Mouse (Mus musculus): Measurements from ENCODE around the gene Tmem208. TPM values are rescaled to one million over a fixed set of nuclear protein-coding genes. Genes with fewer than 3 reads are reported as not detected.

Gene Tmem208
- polyA plus RNA-seq, 1 experiment, result 194 TPM

- no peak overlapping the region for H3K27ac ChIP-seq (ENCODE audit: control insufficient read depth, insufficient read depth, low read length)
- 98% methylated on average over 1 of the region's 1 CpGs for WGBS
- no peak overlapping the region for H3K4me3 ChIP-seq (ENCODE audit: control insufficient read depth, insufficient read depth, low read length)
- peaks cover 11% of the 10 kb centered on the region for H3K4me1 ChIP-seq (replicated peaks; ENCODE audit: control insufficient read depth, insufficient read depth, low read length)
- no peaks in the 10 kb centered on the region for H3K36me3 ChIP-seq (ENCODE audit: control insufficient read depth, insufficient read depth, low read length)
- no peaks in the 10 kb centered on the region for H3K27me3 ChIP-seq (ENCODE audit: control insufficient read depth, insufficient read depth, low read length)
- no peak for DNase-seq
- TF ChIP-seq POLR2A (IDR thresholded peaks at IDR 0.05; ENCODE audit: control insufficient read depth, extremely low read depth, insufficient read depth, low read length, poor library complexity), result no peak
- TF ChIP-seq CTCF (IDR thresholded peaks at IDR 0.05; ENCODE audit: borderline replicate concordance, control insufficient read depth, extremely low read depth, insufficient read depth, low read length, poor library complexity), result no peak
These were observed 14.4 kb upstream of the Tmem208 start for GRCm38 (mm10) chr8:105311718-105312117.

GRCm38 (mm10) chr8:105312891-105313481 is 13.2 kb upstream of the Tmem208 start:
- no peak for DNase-seq
- no peaks in the 10 kb centered on the region for H3K4me1 ChIP-seq (replicated peaks; ENCODE audit: control insufficient read depth, insufficient read depth, low read length)
- 95% methylated on average over 8 of the region's 8 CpGs for WGBS
- H3K36me3 ChIP-seq (ENCODE audit: control insufficient read depth, insufficient read depth, low read length), result no peaks in the 10 kb centered on the region
- H3K27ac ChIP-seq (ENCODE audit: control insufficient read depth, insufficient read depth, low read length), result no peak overlapping the region
- no peaks in the 10 kb centered on the region for H3K27me3 ChIP-seq (ENCODE audit: control insufficient read depth, insufficient read depth, low read length)
- no peak overlapping the region for H3K4me3 ChIP-seq (ENCODE audit: control insufficient read depth, insufficient read depth, low read length)
- no peak for TF ChIP-seq POLR2A (IDR thresholded peaks at IDR 0.05; ENCODE audit: control insufficient read depth, extremely low read depth, insufficient read depth, low read length, poor library complexity)
- TF ChIP-seq CTCF (IDR thresholded peaks at IDR 0.05; ENCODE audit: borderline replicate concordance, control insufficient read depth, extremely low read depth, insufficient read depth, low read length, poor library complexity), result no peak

- WGBS, result 96% methylated on average over 9 of the region's 9 CpGs
- H3K27me3 ChIP-seq (ENCODE audit: control insufficient read depth, insufficient read depth, low read length), result no peaks in the 10 kb centered on the region
- H3K27ac ChIP-seq (ENCODE audit: control insufficient read depth, insufficient read depth, low read length), result no peak overlapping the region
- no peak for TF ChIP-seq CTCF (IDR thresholded peaks at IDR 0.05; ENCODE audit: borderline replicate concordance, control insufficient read depth, extremely low read depth, insufficient read depth, low read length, poor library complexity)
- TF ChIP-seq POLR2A (IDR thresholded peaks at IDR 0.05; ENCODE audit: control insufficient read depth, extremely low read depth, insufficient read depth, low read length, poor library complexity), result no peak
- DNase-seq, result no peak
- peaks cover 5% of the 10 kb centered on the region; the same call in 1 of the 2 replicates for H3K36me3 ChIP-seq (ENCODE audit: control insufficient read depth, insufficient read depth, low read length)
- H3K4me3 ChIP-seq (ENCODE audit: control insufficient read depth, insufficient read depth, low read length), result no peak overlapping the region
- H3K4me1 ChIP-seq (replicated peaks; ENCODE audit: control insufficient read depth, insufficient read depth, low read length), result no peaks in the 10 kb centered on the region
These were observed 12.3 kb upstream of the Tmem208 start for GRCm38 (mm10) chr8:105313622-105314402.

GRCm38 (mm10) chr8:105315073-105315769 is 10.9 kb upstream of the Tmem208 start:
- 98% methylated on average over 18 of the region's 18 CpGs for WGBS
- TF ChIP-seq POLR2A (IDR thresholded peaks at IDR 0.05; ENCODE audit: control insufficient read depth, extremely low read depth, insufficient read depth, low read length, poor library complexity) (no peak), CTCF (IDR thresholded peaks at IDR 0.05; ENCODE audit: borderline replicate concordance, control insufficient read depth, extremely low read depth, insufficient read depth, low read length, poor library complexity) (no peak)

GRCm38 (mm10) chr8:105317941-105318340 is 8.2 kb upstream of the Tmem208 start:
- Histone ChIP-seq H3K27me3 (ENCODE audit: control insufficient read depth, insufficient read depth, low read length) (no peaks in the 10 kb centered on the region), H3K27ac (ENCODE audit: control insufficient read depth, insufficient read depth, low read length) (no peak overlapping the region), H3K4me1 (replicated peaks; ENCODE audit: control insufficient read depth, insufficient read depth, low read length) (no peaks in the 10 kb centered on the region), H3K36me3 (ENCODE audit: control insufficient read depth, insufficient read depth, low read length) (peaks cover 5% of the 10 kb centered on the region; the same call in 1 of the 2 replicates), H3K4me3 (ENCODE audit: control insufficient read depth, insufficient read depth, low read length) (no peak overlapping the region)
- DNase-seq, result no peak
- 96% methylated on average over 4 of the region's 4 CpGs for WGBS
- TF ChIP-seq CTCF (IDR thresholded peaks at IDR 0.05; ENCODE audit: borderline replicate concordance, control insufficient read depth, extremely low read depth, insufficient read depth, low read length, poor library complexity) (no peak), POLR2A (IDR thresholded peaks at IDR 0.05; ENCODE audit: control insufficient read depth, extremely low read depth, insufficient read depth, low read length, poor library complexity) (no peak)

More at GRCm38 (mm10) chr8:105315073-105315769, 10.9 kb upstream of the Tmem208 start:
- no peaks in the 10 kb centered on the region for H3K4me1 ChIP-seq (replicated peaks; ENCODE audit: control insufficient read depth, insufficient read depth, low read length)
- H3K27me3 ChIP-seq (ENCODE audit: control insufficient read depth, insufficient read depth, low read length), result no peaks in the 10 kb centered on the region
- no peak for DNase-seq
- H3K27ac ChIP-seq (ENCODE audit: control insufficient read depth, insufficient read depth, low read length), result no peak overlapping the region
- no peak overlapping the region for H3K4me3 ChIP-seq (ENCODE audit: control insufficient read depth, insufficient read depth, low read length)
- peaks cover 5% of the 10 kb centered on the region; the same call in 1 of the 2 replicates for H3K36me3 ChIP-seq (ENCODE audit: control insufficient read depth, insufficient read depth, low read length)

GRCm38 (mm10) chr8:105318662-105319190 is 7.4 kb upstream of the Tmem208 start:
- Histone ChIP-seq H3K4me1 (replicated peaks; ENCODE audit: control insufficient read depth, insufficient read depth, low read length) (no peaks in the 10 kb centered on the region), H3K36me3 (ENCODE audit: control insufficient read depth, insufficient read depth, low read length) (peaks cover 5% of the 10 kb centered on the region; the same call in 1 of the 2 replicates), H3K4me3 (ENCODE audit: control insufficient read depth, insufficient read depth, low read length) (no peak overlapping the region), H3K27me3 (ENCODE audit: control insufficient read depth, insufficient read depth, low read length) (no peaks in the 10 kb centered on the region), H3K27ac (ENCODE audit: control insufficient read depth, insufficient read depth, low read length) (no peak overlapping the region)
- WGBS, result 95% methylated on average over 11 of the region's 11 CpGs
- TF ChIP-seq CTCF (IDR thresholded peaks at IDR 0.05; ENCODE audit: borderline replicate concordance, control insufficient read depth, extremely low read depth, insufficient read depth, low read length, poor library complexity) (no peak), POLR2A (IDR thresholded peaks at IDR 0.05; ENCODE audit: control insufficient read depth, extremely low read depth, insufficient read depth, low read length, poor library complexity) (no peak)
- DNase-seq, result no peak

Data from thymus, adult 2 months (tissue).